ENCODE assay signal across 8 mouse cellular contexts in the genomic region with DNA sequence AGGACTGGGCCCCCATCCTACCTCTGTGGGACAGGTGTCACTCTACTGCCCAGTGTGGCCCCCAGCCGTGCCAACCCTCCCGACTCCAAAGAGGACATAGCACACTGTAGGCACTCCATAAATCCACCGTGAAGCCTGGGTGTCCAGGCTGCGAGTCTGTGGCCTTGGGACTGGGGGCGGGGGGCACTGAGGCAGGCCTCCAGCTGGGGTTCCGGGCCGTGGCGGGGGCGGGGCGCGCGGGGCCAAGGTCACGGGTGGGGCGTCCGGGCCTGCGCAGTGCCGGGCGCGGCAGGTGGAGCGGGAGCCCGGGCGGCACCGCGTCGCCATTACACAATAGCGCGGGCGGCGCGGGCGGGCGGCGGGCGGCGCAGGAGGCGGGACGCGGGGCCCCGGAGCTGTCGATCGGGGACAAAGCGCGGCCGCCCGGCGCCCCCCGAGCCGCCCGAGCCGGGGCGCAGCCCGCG. TPM values are rescaled to one million over a fixed set of nuclear protein-coding genes. Genes with fewer than 3 reads are reported as not detected.
DNase-seq lines count a peak whose midpoint lies in the region; ATAC-seq and TF ChIP-seq lines count a peak whose summit lies in the region.

Gene Aes, plus strand, starts transcription at position 326 of the 464 bp plus-strand sequence.

- WGBS in embryonic facial prominence, embryonic 11.5 days: under 1% methylated on average over 38 of the region's 53 CpGs
- under 1% methylated on average over 22 of the region's 53 CpGs for WGBS in limb, embryonic 14.5 days
- 1% methylated on average over 51 of the region's 53 CpGs for WGBS in midbrain, embryonic 15.5 days

- H3K27ac ChIP-seq in embryonic facial prominence, embryonic 11.5 days (replicated peaks; ENCODE audit: low read depth, low read length): peak within 1 kb of the TSS; percentile 82
- peak within 1 kb of the TSS; percentile 89 for H3K27ac ChIP-seq in limb, embryonic 14.5 days (replicated peaks; ENCODE audit: low read depth, low read length)
- H3K27ac ChIP-seq in midbrain, embryonic 15.5 days: peak within 1 kb of the TSS; percentile 87

- ATAC-seq in embryonic facial prominence, embryonic 11.5 days (replicated peaks; ENCODE audit: insufficient number of reproducible peaks, low FRiP score, low TSS enrichment, low read depth): 0 out of 2 replicates have a peak, but pooled peaks have one; percentile 5
- ATAC-seq in limb, embryonic 14.5 days (ENCODE audit: low FRiP score, low read depth): peak; percentile 48
- peak; percentile 57 for ATAC-seq in midbrain, embryonic 15.5 days (replicated peaks)

- peak within 1 kb of the TSS; percentile 99 for H3K9ac ChIP-seq in embryonic facial prominence, embryonic 11.5 days (replicated peaks; ENCODE audit: low read length)
- peak within 1 kb of the TSS; percentile 93 for H3K9ac ChIP-seq in limb, embryonic 14.5 days (ENCODE audit: low read depth, low read length, severe bottlenecking)
- peak within 1 kb of the TSS; percentile 99 for H3K9ac ChIP-seq in midbrain, embryonic 15.5 days

- H3K9me3 ChIP-seq in embryonic facial prominence, embryonic 11.5 days (replicated peaks; ENCODE audit: control insufficient read depth, low read length): no peaks in the 10 kb centered on the region
- H3K9me3 ChIP-seq in limb, embryonic 14.5 days (ENCODE audit: control insufficient read depth, low read length): no peaks in the 10 kb centered on the region
- H3K9me3 ChIP-seq in midbrain, embryonic 15.5 days: no peaks in the 10 kb centered on the region

- H3K36me3 ChIP-seq in embryonic facial prominence, embryonic 11.5 days (replicated peaks; ENCODE audit: control insufficient read depth, insufficient read depth, low read depth, low read length): no peaks in the 10 kb centered on the region
- H3K36me3 ChIP-seq in limb, embryonic 14.5 days (ENCODE audit: control insufficient read depth, insufficient read depth, low read length): peaks cover 21% of the 10 kb centered on the region
- no peaks in the 10 kb centered on the region for H3K36me3 ChIP-seq in midbrain, embryonic 15.5 days (replicated peaks)
- H3K36me3 ChIP-seq in splenic B cell, adult 2 months (ENCODE audit: control insufficient read depth, insufficient read depth, low read length, poor library complexity, severe bottlenecking): peaks cover 2% of the 10 kb centered on the region; the same call in 1 of the 2 replicates

- H3K4me1 ChIP-seq in embryonic facial prominence, embryonic 11.5 days (ENCODE audit: control insufficient read depth, insufficient read depth, low read length): peaks cover 15% of the 10 kb centered on the region
- peaks cover 28% of the 10 kb centered on the region for H3K4me1 ChIP-seq in limb, embryonic 14.5 days (ENCODE audit: control insufficient read depth, insufficient read depth, low read length)
- H3K4me1 ChIP-seq in midbrain, embryonic 15.5 days: peaks cover 40% of the 10 kb centered on the region

- no peaks in the 10 kb centered on the region for H3K27me3 ChIP-seq in embryonic facial prominence, embryonic 11.5 days (ENCODE audit: control insufficient read depth, insufficient read depth, low read length)
- H3K27me3 ChIP-seq in limb, embryonic 14.5 days (ENCODE audit: control insufficient read depth, insufficient read depth, low read length): no peaks in the 10 kb centered on the region
- H3K27me3 ChIP-seq in midbrain, embryonic 15.5 days (replicated peaks): no peaks in the 10 kb centered on the region
- no peaks in the 10 kb centered on the region for H3K27me3 ChIP-seq in splenic B cell, adult 2 months (ENCODE audit: control insufficient read depth, insufficient read depth, low read length, poor library complexity, severe bottlenecking)

- DNase-seq in left cerebral cortex, adult 18-20 months (ENCODE audit: low spot score in 2 of 2): peak; percentile 66 to 82
- DNase-seq in left cerebral cortex, adult 11 months (ENCODE audit: low spot score): no peak
- no peak for DNase-seq in embryonic facial prominence, embryonic 11.5 days (ENCODE audit: low spot score)
- DNase-seq in heart, adult 18-20 months: peak; percentile 87 to 90
- DNase-seq in kidney, adult 11 months: peak; percentile 78
- DNase-seq in limb, embryonic 14.5 days (ENCODE audit: low spot score): no peak
- peak; percentile 68 for DNase-seq in splenic B cell, adult 2 months (ENCODE audit: low read depth, low spot score)

- no peak for TF ChIP-seq POLR2A in limb, embryonic 14.5 days (IDR thresholded peaks at IDR 0.05; ENCODE audit: borderline replicate concordance, extremely low read depth, insufficient read depth, insufficient read length)

- H3K4me3 ChIP-seq in embryonic facial prominence, embryonic 11.5 days (ENCODE audit: low read depth, low read length): peak within 1 kb of the TSS; percentile 89
- H3K4me3 ChIP-seq in limb, embryonic 14.5 days (replicated peaks; ENCODE audit: low read length): peak within 1 kb of the TSS; percentile 86
- H3K4me3 ChIP-seq in midbrain, embryonic 15.5 days: peak within 1 kb of the TSS; percentile 95

- peak within 1 kb of the TSS; percentile 92 for H3K4me2 ChIP-seq in embryonic facial prominence, embryonic 11.5 days (ENCODE audit: low read depth, low read length)
- peak within 1 kb of the TSS; percentile 93 for H3K4me2 ChIP-seq in limb, embryonic 14.5 days (replicated peaks; ENCODE audit: low read depth, low read length, severe bottlenecking)
- H3K4me2 ChIP-seq in midbrain, embryonic 15.5 days: peak within 1 kb of the TSS; percentile 89

RNA-seq across cellular contexts. Expression of gene Aes, which starts in this region (rescaled TPM):
- total RNA-seq in left cerebral cortex, adult 18-20 months (2021): 100 to 1,000 TPM; 700 to 737 TPM
- polyA plus RNA-seq in embryonic facial prominence, embryonic 11.5 days (2014; fragmentation: Nextera tagmentation; extraction: Ambion mirVana): 303 and 321 TPM in 2 replicates
- 1,000 to 10,000 TPM; 1,011 to 1,083 TPM for total RNA-seq in heart, adult 18-20 months (2021)
- polyA plus RNA-seq in limb, embryonic 14.5 days (2012; rRNA removed): 472 and 473 TPM in 2 replicates
- polyA plus RNA-seq in limb, embryonic 14.5 days (2014; fragmentation: Nextera tagmentation; extraction: Ambion mirVana): 380 and 393 TPM in 2 replicates
- polyA plus RNA-seq in midbrain, embryonic 15.5 days (2015; fragmentation: Nextera tagmentation; extraction: Ambion mirVana): 802 and 851 TPM in 2 replicates

Comparison
In these comparisons a context has a peak if more than half of its experiments do, and no peak if none do; other contexts are left out.
1. DNase-seq: peak in left cerebral cortex, adult 18-20 months (2 of 2), heart, adult 18-20 months (2 of 2), kidney, adult 11 months (single experiment) and splenic B cell, adult 2 months (single experiment); none in left cerebral cortex, adult 11 months (single experiment), embryonic facial prominence, embryonic 11.5 days (single experiment) and limb, embryonic 14.5 days (single experiment).
2. ATAC-seq: peak in every context shown above with its lines; median percentile 57 in midbrain, embryonic 15.5 days; 48 in limb, embryonic 14.5 days; 5 in embryonic facial prominence, embryonic 11.5 days.
3. Peak in every context shown above with its lines, with median percentiles within 50 percentile points of each other: H3K27ac ChIP-seq, H3K4me2 ChIP-seq, H3K4me3 ChIP-seq and H3K9ac ChIP-seq.